ENCODE assay signal across 3 mouse cellular contexts in the genomic region with DNA sequence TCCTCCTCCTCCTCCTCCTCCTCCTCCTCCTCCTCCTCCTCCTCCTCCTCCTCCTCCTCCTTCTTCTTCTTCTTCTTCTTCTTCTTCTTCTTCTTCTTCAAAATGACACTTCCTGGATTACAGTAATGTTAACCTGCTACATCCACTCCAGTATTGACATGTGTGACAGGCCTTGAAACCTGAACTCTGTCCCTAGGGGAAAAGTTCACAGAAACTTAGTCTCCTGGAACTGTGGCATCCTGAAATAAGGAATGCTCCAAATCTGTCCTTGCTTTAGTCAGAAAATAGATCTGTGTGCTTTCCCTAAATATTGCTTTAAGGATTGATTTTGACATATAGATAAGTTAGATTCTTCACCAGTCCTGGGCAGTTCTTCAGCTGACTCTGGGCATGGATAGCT.
DNase-seq lines count a peak whose midpoint lies in the region; TF ChIP-seq lines count a peak whose summit lies in the region.
"Not testable (repeated sequence)": the region's sequence is repeated elsewhere in the genome, so short reads cannot be mapped to it uniquely, and the experiment has no call there.

No protein-coding gene starts in this region.

- H3K27ac ChIP-seq in kidney, adult 2 months (ENCODE audit: insufficient read depth, low read depth, low read length); liver, adult 2 months (replicated peaks; ENCODE audit: insufficient read depth, low read depth, low read length): not testable (repeated sequence)

- TF ChIP-seq CTCF in kidney, adult 2 months (conservative IDR thresholded peaks at IDR 0.05; ENCODE audit: insufficient read depth, insufficient read length, low read depth, low read length); liver, adult 2 months (IDR thresholded peaks at IDR 0.05; ENCODE audit: low read depth, low read length): not testable (repeated sequence)

- DNase-seq in kidney, adult 2 months, result peak; percentile 72
- DNase-seq in kidney, adult 9 months, result peak; percentile 74
- DNase-seq in liver, adult 2 months (ENCODE audit: extremely low read depth, low read depth, low spot score), result peak; percentile 24

- not testable (repeated sequence) for H3K36me3 ChIP-seq in kidney, adult 2 months (ENCODE audit: control insufficient read depth, insufficient read depth, low read length); liver, adult 2 months (ENCODE audit: control insufficient read depth, insufficient read depth, low read length)

- not testable (repeated sequence) for H3K79me2 ChIP-seq in liver, adult 2 months (ENCODE audit: control insufficient read depth, insufficient read depth, low read length)

- not testable (repeated sequence) for TF ChIP-seq POLR2A in kidney, adult 2 months (IDR thresholded peaks at IDR 0.05; ENCODE audit: low read depth, low read length); liver, adult 2 months (IDR thresholded peaks at IDR 0.05; ENCODE audit: extremely low read depth, insufficient read depth, low read length)

- not testable (repeated sequence) for H3K4me3 ChIP-seq in kidney, adult 2 months (ENCODE audit: insufficient read depth, low read depth, low read length); liver, adult 2 months (ENCODE audit: insufficient read depth, low read depth, low read length)

- not testable (repeated sequence) for H3K4me1 ChIP-seq in kidney, adult 2 months (ENCODE audit: control insufficient read depth, insufficient read depth, low read length); liver, adult 2 months (ENCODE audit: control insufficient read depth, insufficient read depth, low read length)

- not testable (repeated sequence) for H3K27me3 ChIP-seq in kidney, adult 2 months (replicated peaks; ENCODE audit: control insufficient read depth, insufficient read depth, low read length); liver, adult 2 months (ENCODE audit: control insufficient read depth, insufficient read depth, low read length)

- not testable (repeated sequence) for H3K9ac ChIP-seq in liver, adult 2 months (ENCODE audit: low read depth, low read length)

Comparison
In these comparisons a context has a peak if more than half of its experiments do, and no peak if none do; other contexts are left out.
1. DNase-seq: peak in every context shown above with its lines; median percentile 74 in kidney, adult 9 months; 72 in kidney, adult 2 months; 24 in liver, adult 2 months.